Mouse (Mus musculus): ENCODE measurements around the gene Rnd2.

DNA sequence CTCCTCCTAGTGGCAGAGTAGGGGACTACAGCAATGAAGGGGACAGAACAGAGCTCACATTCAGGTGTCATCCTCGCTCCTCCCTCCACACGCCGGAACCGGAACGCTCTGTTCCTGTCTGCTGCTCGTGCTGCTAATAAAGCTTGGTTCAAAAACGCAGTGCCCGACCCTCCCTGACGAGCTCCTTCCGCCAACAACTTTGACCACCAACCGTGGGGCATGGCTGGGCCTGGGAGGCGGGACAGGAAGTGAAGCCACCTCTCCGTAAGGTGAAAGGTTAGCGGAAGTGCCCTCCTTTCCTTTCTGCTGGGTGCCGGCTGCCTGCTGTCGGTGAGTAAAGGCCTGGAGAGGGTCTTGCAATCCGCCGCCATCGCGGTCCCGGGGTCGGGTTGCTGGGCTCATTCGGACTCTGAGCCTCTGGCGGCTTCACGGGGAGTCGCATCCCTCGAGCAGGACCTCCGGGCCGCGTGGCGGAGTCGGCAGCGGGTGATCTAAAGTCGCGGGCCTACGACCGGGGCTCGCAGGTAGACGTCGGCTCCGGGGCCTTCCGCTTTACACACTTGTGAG, 22.6 kb upstream of the Rnd2 start, which contains the start of gene Rpl27:
- TF ChIP-seq CTCF (IDR thresholded peaks at IDR 0.05; ENCODE audit: insufficient read depth, low read length) (peak; percentile 77), POLR2A (IDR thresholded peaks at IDR 0.05; ENCODE audit: borderline replicate concordance, extremely low read depth, low read depth, low read length) (peak; percentile 84)

All from lung, adult 2 months (tissue).